Mouse (Mus musculus): ENCODE measurements around the gene Smc3.

- TF ChIP-seq POLR2A (IDR thresholded peaks at IDR 0.05; ENCODE audit: insufficient read length, low read depth) (no peak), TCF3 (IDR thresholded peaks at IDR 0.05; ENCODE audit: insufficient read length, low read depth) (no peak), USF1 (IDR thresholded peaks at IDR 0.05; ENCODE audit: low read depth) (no peak), POLR2AphosphoS2 (IDR thresholded peaks at IDR 0.05; ENCODE audit: insufficient read length, low read depth) (no peak), MAX (IDR thresholded peaks at IDR 0.05; ENCODE audit: low read depth) (no peak), E2F4 (IDR thresholded peaks at IDR 0.05; ENCODE audit: insufficient read depth) (no peak), TCF12 (IDR thresholded peaks at IDR 0.05; ENCODE audit: insufficient read depth, poor library complexity, severe bottlenecking) (no peak), CEBPB (IDR thresholded peaks at IDR 0.05; ENCODE audit: insufficient read depth, poor library complexity, severe bottlenecking) (no peak), MYOG (IDR thresholded peaks at IDR 0.05; ENCODE audit: control insufficient read depth in 1 of 3, insufficient read depth in 1 of 3, insufficient read length in 2 of 3, low read depth in 2 of 3) (no peak), MYOD1 (IDR thresholded peaks at IDR 0.05; ENCODE audit: control insufficient read depth in 1 of 3, insufficient read length in 2 of 3, low read depth in 2 of 3) (no peak), REST (IDR thresholded peaks at IDR 0.05; ENCODE audit: insufficient read depth, insufficient read length) (no peak), SRF (IDR thresholded peaks at IDR 0.05; ENCODE audit: control insufficient read depth, insufficient read length, low read depth) (no peak)
Observed at GRCm38 (mm10) chr19:53682427-53682826, 82.2 kb downstream of the Smc3 start.

Data from myocyte (in vitro differentiated cells).